Mouse (Mus musculus) small intestine, adult 2 months (tissue): ENCODE data around the gene Tiam2.

Experiments
- CTCF ChIP-seq: fragments of 200-500 bp; IDR thresholded peaks from 2 replicates; pipeline ENCODE4 v1.5.1; 2012; ENCODE audit warnings: low read depth, mild to moderate bottlenecking, control low read depth, inconsistent platforms, low read length, moderate library complexity, mixed read lengths; ENCODE audit not compliant: insufficient replicate concordance, insufficient read length; ENCODE audit errors: extremely low read depth
- POLR2A ChIP-seq: fragments of 200-500 bp; IDR thresholded peaks from 2 replicates; pipeline ENCODE4 v1.6.1; 2012; ENCODE audit warnings: low read depth, mild to moderate bottlenecking, control low read depth, inconsistent platforms, low read length, moderate library complexity

GRCm38 (mm10) chr17:3329429-3329828 is 3.1 kb downstream of the Tiam2 start:
- TF ChIP-seq CTCF (no peak), POLR2A (no peak)
